Mouse (Mus musculus): ENCODE data around the gene Fam98a.

Gene Fam98a

GRCm38 (mm10) chr17:75551512-75552400, at the start of gene Fam98a:
TSS of gene Fam98a (minus strand) at chr17:75551946.
- peak; percentile 98 for DNase-seq

GRCm38 (mm10) chr17:75598652-75599051, 46.9 kb upstream of the Fam98a start:
- no peak for DNase-seq

- no peak for DNase-seq
Measured at GRCm38 (mm10) chr17:75582738-75583137, 31.0 kb upstream of the Fam98a start.

GRCm38 (mm10) chr17:75575608-75576007, 23.9 kb upstream of the Fam98a start:
- no peak for DNase-seq

GRCm38 (mm10) chr17:75558041-75558440, 6.3 kb upstream of the Fam98a start:
- DNase-seq, result no peak

- DNase-seq, result no peak
Measured at GRCm38 (mm10) chr17:75557031-75557430, 5.3 kb upstream of the Fam98a start.

GRCm38 (mm10) chr17:75550771-75551413, 854 bp downstream of the Fam98a start:
- DNase-seq, result peak; percentile 17 to 31

GRCm38 (mm10) chr17:75544262-75544661, 7.5 kb downstream of the Fam98a start:
- no peak for DNase-seq

- DNase-seq, result no peak
Measured at GRCm38 (mm10) chr17:75543434-75543833, 8.3 kb downstream of the Fam98a start.

GRCm38 (mm10) chr17:75539841-75540240, 11.9 kb downstream of the Fam98a start:
- DNase-seq, result no peak

- no peak for DNase-seq
Measured at GRCm38 (mm10) chr17:75539130-75539529, 12.6 kb downstream of the Fam98a start.

- no peak for DNase-seq
Measured at GRCm38 (mm10) chr17:75538431-75538830, 13.3 kb downstream of the Fam98a start.

- DNase-seq, result no peak
Measured at GRCm38 (mm10) chr17:75537050-75537445, 14.7 kb downstream of the Fam98a start.

GRCm38 (mm10) chr17:75536396-75537049, 15.2 kb downstream of the Fam98a start:
- DNase-seq, result no peak

- no peak for DNase-seq
Measured at GRCm38 (mm10) chr17:75535612-75536011, 16.1 kb downstream of the Fam98a start.

- peak in 1 of 2 experiments; percentile 14 for DNase-seq
Measured at GRCm38 (mm10) chr17:75534314-75535020, 17.3 kb downstream of the Fam98a start.

- no peak for DNase-seq
Measured at GRCm38 (mm10) chr17:75532469-75532986, 19.2 kb downstream of the Fam98a start.

GRCm38 (mm10) chr17:75529222-75529935, 22.4 kb downstream of the Fam98a start:
- no peak for DNase-seq

- no peak for DNase-seq
Measured at GRCm38 (mm10) chr17:75526411-75526810, 25.3 kb downstream of the Fam98a start.

- DNase-seq, result no peak
Measured at GRCm38 (mm10) chr17:75523812-75524211, 27.9 kb downstream of the Fam98a start.

- DNase-seq, result no peak
Measured at GRCm38 (mm10) chr17:75522347-75523065, 29.2 kb downstream of the Fam98a start.

All from cerebellum, adult 18-20 months (tissue).